Mouse (Mus musculus): ENCODE measurements around the gene Hoxd4. TPM values are rescaled to one million over a fixed set of nuclear protein-coding genes. Genes with fewer than 3 reads are reported as not detected.

Hoxd4 gene
- polyA plus RNA-seq, 1 experiment, result 2.9 TPM

- Histone ChIP-seq H3K4me1 (ENCODE audit: control insufficient read depth, insufficient read depth, insufficient read length, low read length) (peaks cover 2% of the 10 kb centered on the region; the same call in 1 of the 2 replicates), H3K4me3 (ENCODE audit: low read depth, low read length) (peak overlapping the region; percentile 40), H3K27ac (ENCODE audit: insufficient read depth, low read depth, low read length) (no peak overlapping the region), H3K27me3 (ENCODE audit: control insufficient read depth, insufficient read depth, low read length) (peaks cover 68% of the 10 kb centered on the region), H3K36me3 (ENCODE audit: control insufficient read depth, insufficient read depth, low read length) (no peaks in the 10 kb centered on the region)
- TF ChIP-seq CTCF (IDR thresholded peaks at IDR 0.05; ENCODE audit: extremely low read depth, insufficient read length, insufficient replicate concordance, low read depth, low read length) (no peak), POLR2A (IDR thresholded peaks at IDR 0.05; ENCODE audit: low read depth, low read length) (no peak)
- WGBS, result 7% methylated on average over 52 of the region's 52 CpGs
These were observed 21.0 kb downstream of the Hoxd4 start for GRCm38 (mm10) chr2:74732513-74733316.

- Histone ChIP-seq H3K4me3 (ENCODE audit: low read depth, low read length) (peak overlapping the region; percentile 40), H3K27ac (ENCODE audit: insufficient read depth, low read depth, low read length) (no peak overlapping the region), H3K27me3 (ENCODE audit: control insufficient read depth, insufficient read depth, low read length) (peaks cover 68% of the 10 kb centered on the region), H3K4me1 (ENCODE audit: control insufficient read depth, insufficient read depth, insufficient read length, low read length) (peaks cover 2% of the 10 kb centered on the region; the same call in 1 of the 2 replicates), H3K36me3 (ENCODE audit: control insufficient read depth, insufficient read depth, low read length) (no peaks in the 10 kb centered on the region)
- no peak for TF ChIP-seq CTCF (IDR thresholded peaks at IDR 0.05; ENCODE audit: extremely low read depth, insufficient read length, insufficient replicate concordance, low read depth, low read length)
- TF ChIP-seq POLR2A (IDR thresholded peaks at IDR 0.05; ENCODE audit: low read depth, low read length), result no peak
- WGBS, result 2% methylated on average over 16 of the region's 16 CpGs
These were observed 21.6 kb downstream of the Hoxd4 start for GRCm38 (mm10) chr2:74733317-74733661.

- Histone ChIP-seq H3K4me1 (ENCODE audit: control insufficient read depth, insufficient read depth, insufficient read length, low read length) (peaks cover 2% of the 10 kb centered on the region; the same call in 1 of the 2 replicates), H3K4me3 (ENCODE audit: low read depth, low read length) (no peak overlapping the region), H3K27ac (ENCODE audit: insufficient read depth, low read depth, low read length) (no peak overlapping the region), H3K36me3 (ENCODE audit: control insufficient read depth, insufficient read depth, low read length) (no peaks in the 10 kb centered on the region), H3K27me3 (ENCODE audit: control insufficient read depth, insufficient read depth, low read length) (peaks cover 68% of the 10 kb centered on the region)
- 15% methylated on average over 6 of the region's 6 CpGs for WGBS
- TF ChIP-seq CTCF (IDR thresholded peaks at IDR 0.05; ENCODE audit: extremely low read depth, insufficient read length, insufficient replicate concordance, low read depth, low read length) (no peak), POLR2A (IDR thresholded peaks at IDR 0.05; ENCODE audit: low read depth, low read length) (no peak)
These were observed 22.0 kb downstream of the Hoxd4 start for GRCm38 (mm10) chr2:74733765-74734164.

- no peaks in the 10 kb centered on the region for H3K36me3 ChIP-seq (ENCODE audit: control insufficient read depth, insufficient read depth, low read length)
- H3K4me1 ChIP-seq (ENCODE audit: control insufficient read depth, insufficient read depth, insufficient read length, low read length), result peaks cover 2% of the 10 kb centered on the region; the same call in 1 of the 2 replicates
- no peak overlapping the region for H3K4me3 ChIP-seq (ENCODE audit: low read depth, low read length)
- H3K27me3 ChIP-seq (ENCODE audit: control insufficient read depth, insufficient read depth, low read length), result peaks cover 75% of the 10 kb centered on the region
- no peak overlapping the region for H3K27ac ChIP-seq (ENCODE audit: insufficient read depth, low read depth, low read length)
- no peak for TF ChIP-seq POLR2A (IDR thresholded peaks at IDR 0.05; ENCODE audit: low read depth, low read length)
- WGBS, result 9% methylated on average over 13 of the region's 13 CpGs
These were observed 22.7 kb downstream of the Hoxd4 start for GRCm38 (mm10) chr2:74734451-74734850.

- WGBS, result 27% methylated on average over 27 of the region's 27 CpGs
- H3K36me3 ChIP-seq (ENCODE audit: control insufficient read depth, insufficient read depth, low read length), result no peaks in the 10 kb centered on the region
- H3K27me3 ChIP-seq (ENCODE audit: control insufficient read depth, insufficient read depth, low read length), result peaks cover 81% of the 10 kb centered on the region
- TF ChIP-seq POLR2A (IDR thresholded peaks at IDR 0.05; ENCODE audit: low read depth, low read length) (no peak), CTCF (IDR thresholded peaks at IDR 0.05; ENCODE audit: extremely low read depth, insufficient read length, insufficient replicate concordance, low read depth, low read length) (no peak)
- H3K4me1 ChIP-seq (ENCODE audit: control insufficient read depth, insufficient read depth, insufficient read length, low read length), result peaks cover 2% of the 10 kb centered on the region; the same call in 1 of the 2 replicates
- H3K4me3 ChIP-seq (ENCODE audit: low read depth, low read length), result no peak overlapping the region
- no peak overlapping the region for H3K27ac ChIP-seq (ENCODE audit: insufficient read depth, low read depth, low read length)
These were observed 23.5 kb downstream of the Hoxd4 start for GRCm38 (mm10) chr2:74734996-74735811.

GRCm38 (mm10) chr2:74735851-74736687 is 24.3 kb downstream of the Hoxd4 start:
- TF ChIP-seq POLR2A (IDR thresholded peaks at IDR 0.05; ENCODE audit: low read depth, low read length) (no peak), CTCF (IDR thresholded peaks at IDR 0.05; ENCODE audit: extremely low read depth, insufficient read length, insufficient replicate concordance, low read depth, low read length) (no peak)
- no peak overlapping the region for H3K27ac ChIP-seq (ENCODE audit: insufficient read depth, low read depth, low read length)
- 24% methylated on average over 42 of the region's 42 CpGs for WGBS
- H3K4me3 ChIP-seq (ENCODE audit: low read depth, low read length), result no peak overlapping the region
- no peaks in the 10 kb centered on the region for H3K36me3 ChIP-seq (ENCODE audit: control insufficient read depth, insufficient read depth, low read length)
- peaks cover 2% of the 10 kb centered on the region; the same call in 1 of the 2 replicates for H3K4me1 ChIP-seq (ENCODE audit: control insufficient read depth, insufficient read depth, insufficient read length, low read length)
- peaks cover 82% of the 10 kb centered on the region for H3K27me3 ChIP-seq (ENCODE audit: control insufficient read depth, insufficient read depth, low read length)
